Mouse (Mus musculus): Measurements from ENCODE around the gene Pip. TPM values are rescaled to one million over a fixed set of nuclear protein-coding genes. Genes with fewer than 3 reads are reported as not detected.

Gene Pip
- not detected for total RNA-seq (2021)
- long read RNA-seq, experiment 1, result 0 reads
- long read RNA-seq, experiment 2, result 0 reads

DNA sequence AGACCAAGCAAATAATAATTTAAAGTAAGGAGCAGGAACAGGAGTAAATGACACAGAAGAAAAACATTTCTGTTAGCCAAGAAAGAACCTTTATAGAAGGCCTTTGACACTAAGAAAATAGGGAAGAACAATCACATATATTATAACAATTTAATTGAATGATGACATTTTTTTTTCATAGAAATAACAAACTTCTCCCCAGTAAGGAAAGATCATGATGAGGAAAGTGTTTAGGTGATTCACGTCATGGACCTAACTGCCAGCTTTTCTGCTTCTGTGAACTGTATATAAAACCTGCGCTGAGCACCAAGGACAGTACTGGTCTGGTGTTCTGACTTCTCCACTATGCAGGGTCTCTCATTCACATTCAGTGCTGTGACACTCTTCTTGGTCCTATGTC is at the start of gene Pip:
TSS of gene Pip (plus strand) at position 301 of the 400 bp plus-strand sequence.
- DNase-seq, result no peak

DNA sequence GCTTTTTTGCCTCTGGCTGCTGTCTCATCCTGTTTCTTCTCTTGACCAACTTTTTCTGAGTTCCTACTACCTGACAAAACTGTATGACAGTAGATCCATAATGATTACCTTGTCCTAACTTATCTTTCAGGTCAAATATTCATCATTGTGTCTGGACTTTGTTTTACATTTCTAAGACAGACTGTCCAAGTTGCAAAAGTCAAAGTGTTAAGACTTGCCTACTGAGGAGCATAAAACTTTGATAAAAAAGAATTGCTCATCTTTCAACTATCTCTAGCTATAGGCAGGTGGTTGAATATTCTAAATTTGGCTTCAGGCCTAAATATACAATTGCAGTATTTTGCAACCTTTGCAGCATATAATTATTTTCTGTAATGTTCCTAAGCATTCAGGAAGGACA is 23.2 kb upstream of the Pip start:
- DNase-seq, result no peak

DNA sequence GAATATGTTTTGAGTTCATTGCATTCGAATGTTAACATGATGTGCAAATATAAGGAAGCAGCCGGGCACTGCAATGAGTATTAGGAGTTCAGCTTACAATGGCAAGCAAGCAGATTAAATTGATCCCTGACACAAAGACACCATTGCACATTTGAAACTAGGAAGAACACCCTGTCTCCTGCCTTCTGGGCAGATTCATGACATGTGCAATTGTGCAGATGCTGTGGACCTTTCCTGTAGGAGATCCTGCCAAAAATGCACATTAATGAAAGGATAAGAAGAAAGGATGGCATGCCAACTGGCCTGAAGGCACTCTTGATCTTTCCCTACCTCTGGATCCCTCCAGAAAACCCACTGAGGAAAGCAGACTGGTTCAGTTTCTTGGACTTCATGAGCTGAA is 17.8 kb upstream of the Pip start:
- DNase-seq, result no peak

DNA sequence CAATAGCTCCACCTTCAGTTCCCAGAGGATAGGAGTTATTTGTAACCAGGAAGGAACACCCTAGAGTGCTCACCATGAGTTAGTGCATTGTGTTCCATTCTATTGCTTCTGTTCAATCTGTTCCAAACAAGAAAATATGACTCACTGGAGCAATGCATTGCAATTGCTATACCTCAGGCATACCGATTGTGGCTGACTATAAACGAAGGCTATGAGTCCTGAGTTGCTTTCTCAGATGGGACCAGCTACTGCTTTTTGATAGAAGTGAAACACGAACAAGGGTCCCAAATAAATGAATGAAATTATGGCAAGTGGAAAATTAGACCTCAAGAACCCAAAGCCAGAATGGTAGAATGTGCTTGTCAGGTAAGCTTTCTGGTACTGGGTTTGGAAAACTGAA is 5.4 kb downstream of the Pip start, which contains the start of gene Sval2:
TSS of gene Sval2 (plus strand) at position 301 of the 400 bp plus-strand sequence.
- no peak for DNase-seq

DNA sequence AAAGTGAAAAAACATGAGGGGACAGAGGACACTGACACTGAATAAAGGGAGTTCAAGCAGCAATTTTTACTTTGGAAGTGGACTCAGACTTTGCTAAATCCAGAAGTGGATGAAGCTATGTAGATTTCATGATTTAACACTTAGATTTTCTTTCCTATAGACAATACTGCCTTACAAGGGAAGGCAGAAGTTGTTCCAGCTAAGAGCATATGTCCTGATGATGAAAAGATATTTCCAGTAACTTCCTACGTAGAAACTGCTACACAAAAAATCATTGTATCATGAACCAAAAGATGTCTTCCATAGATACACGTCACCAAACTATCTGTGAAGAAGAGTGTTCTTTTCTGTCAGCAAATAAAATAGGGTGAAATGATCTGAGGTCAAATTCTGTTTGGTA is 16.7 kb downstream of the Pip start:
- DNase-seq, result no peak

Other genes starting within 250 kb of the Pip start
- 10 to 100 TPM in 1 of 2 experiments, 1 to 10 TPM in 1; 4.4 to 19.0 TPM for gene Ephb6, start 242.1 kb upstream of the Pip start, total RNA-seq (2021)
- not detected for gene Trpv6, start 211.1 kb upstream of the Pip start, total RNA-seq (2021)
- under 1 TPM in 1 of 2 experiments, not detected in 1; 0.10 TPM for gene Trpv5, start 166.8 kb upstream of the Pip start, total RNA-seq (2021)
- not detected for gene Llcfc1, start 163.1 kb upstream of the Pip start, total RNA-seq (2021)
- gene Kel, start 143.2 kb upstream of the Pip start, total RNA-seq (2021), result not detected
- not detected for gene Olfr459, start 72.4 kb upstream of the Pip start, total RNA-seq (2021)
- not detected for gene Sval2, start 5.5 kb downstream of the Pip start, total RNA-seq (2021)
- gene Sval1, start 104.1 kb downstream of the Pip start, total RNA-seq (2021), result not detected
- gene Sval3, start 120.6 kb downstream of the Pip start, total RNA-seq (2021), result not detected
- not detected for gene Sva, start 190.9 kb downstream of the Pip start, total RNA-seq (2021)

Data from adrenal gland, postnatal 36 days (tissue).